Mouse (Mus musculus) fibroblast of lung, adult 2 months (primary cell): ENCODE data around the gene Abraxas2.

Source experiments
- DNase-seq: peaks from one replicate; pipeline ENCODE4 v3.0.0-alpha.2; 2011; ENCODE audit warnings: low read depth

Gene Abraxas2

GRCm38 (mm10) chr7:132859042-132859958, at the start of gene Abraxas2:
Gene Abraxas2 (plus strand): TSS chr7:132859225.
- DNase-seq, result peak; percentile 64

- no peak for DNase-seq
Measured at GRCm38 (mm10) chr7:132809721-132810120, 49.3 kb upstream of the Abraxas2 start.

- no peak for DNase-seq
Measured at GRCm38 (mm10) chr7:132810368-132810767, 48.7 kb upstream of the Abraxas2 start.

GRCm38 (mm10) chr7:132810879-132811278, 48.1 kb upstream of the Abraxas2 start:
- DNase-seq, result peak; percentile 87

- DNase-seq, result no peak
Measured at GRCm38 (mm10) chr7:132811716-132812618, 47.1 kb upstream of the Abraxas2 start.

- no peak for DNase-seq
Measured at GRCm38 (mm10) chr7:132812619-132813415, 46.2 kb upstream of the Abraxas2 start.

GRCm38 (mm10) chr7:132813416-132814088, 45.5 kb upstream of the Abraxas2 start, which contains the start of gene Fam53b:
Gene Fam53b (minus strand): TSS chr7:132813886.
- no peak for DNase-seq

- no peak for DNase-seq
Measured at GRCm38 (mm10) chr7:132814089-132814450, 45.0 kb upstream of the Abraxas2 start.

- DNase-seq, result no peak
Measured at GRCm38 (mm10) chr7:132815081-132815480, 43.9 kb upstream of the Abraxas2 start.

- no peak for DNase-seq
Measured at GRCm38 (mm10) chr7:132816528-132816927, 42.5 kb upstream of the Abraxas2 start.

- DNase-seq, result no peak
Measured at GRCm38 (mm10) chr7:132817056-132817455, 42.0 kb upstream of the Abraxas2 start.

GRCm38 (mm10) chr7:132820692-132821091, 38.3 kb upstream of the Abraxas2 start:
- DNase-seq, result no peak

- DNase-seq, result no peak
Measured at GRCm38 (mm10) chr7:132823832-132824231, 35.2 kb upstream of the Abraxas2 start.

- no peak for DNase-seq
Measured at GRCm38 (mm10) chr7:132824346-132825022, 34.5 kb upstream of the Abraxas2 start.

GRCm38 (mm10) chr7:132830955-132831354, 28.1 kb upstream of the Abraxas2 start:
- DNase-seq, result no peak

GRCm38 (mm10) chr7:132841287-132841686, 17.7 kb upstream of the Abraxas2 start:
- no peak for DNase-seq

- no peak for DNase-seq
Measured at GRCm38 (mm10) chr7:132842455-132842854, 16.6 kb upstream of the Abraxas2 start.

GRCm38 (mm10) chr7:132843152-132843551, 15.9 kb upstream of the Abraxas2 start:
- DNase-seq, result no peak

GRCm38 (mm10) chr7:132852173-132852844, 6.7 kb upstream of the Abraxas2 start, which contains the start of gene Eef1akmt2:
Gene Eef1akmt2 (minus strand): TSS chr7:132852673.
- peak; percentile 62 for DNase-seq

- DNase-seq, result no peak
Measured at GRCm38 (mm10) chr7:132853361-132853760, 5.7 kb upstream of the Abraxas2 start.
